Mouse (Mus musculus): ENCODE data around the gene Fam185a. TPM values are rescaled to one million over a fixed set of nuclear protein-coding genes. Genes with fewer than 3 reads are reported as not detected.

Fam185a gene
- total RNA-seq, 1 experiment from 2014 or later: 7.6 TPM

DNA sequence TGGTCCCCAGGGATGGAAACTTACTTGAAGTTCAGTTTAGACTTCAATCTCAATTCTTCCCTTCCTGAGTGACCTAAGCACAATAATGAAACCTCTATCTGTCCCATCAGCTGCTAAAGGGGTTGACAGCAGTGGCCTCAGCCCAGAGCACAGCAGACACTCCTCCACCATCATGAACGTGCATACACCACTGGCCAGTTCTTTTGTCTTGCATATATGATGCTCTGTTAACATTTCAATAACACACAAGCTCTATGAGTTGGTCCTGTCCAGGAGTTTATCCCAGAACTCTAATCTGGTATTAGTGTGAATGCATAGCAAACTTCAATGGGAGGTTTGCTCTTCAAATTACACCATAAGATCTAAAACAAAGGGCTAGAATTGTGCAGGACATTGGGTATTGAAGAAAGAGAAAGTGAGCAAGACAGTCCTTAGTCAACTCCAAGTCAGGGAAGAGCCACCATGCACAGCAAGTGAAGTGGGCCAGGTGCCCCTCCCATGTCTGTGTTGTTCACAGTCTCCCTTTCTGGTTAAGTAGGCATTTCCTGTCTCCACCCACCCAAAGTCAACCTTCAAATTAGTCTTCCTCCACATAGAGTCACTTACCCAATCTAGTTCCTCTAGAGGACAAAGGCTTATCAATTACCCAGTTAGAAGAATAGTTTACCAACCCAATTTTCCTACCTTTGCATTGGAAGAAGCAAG, 10.5 kb upstream of the Fam185a start:
- peak; percentile 34; the same call in 1 of the 2 replicates for ATAC-seq (ENCODE audit: extremely low read depth, insufficient number of reproducible peaks, low FRiP score, poor library complexity, severe bottlenecking)

- no peak for ATAC-seq (ENCODE audit: extremely low read depth, insufficient number of reproducible peaks, low FRiP score, poor library complexity, severe bottlenecking)
Observed at GRCm38 (mm10) chr5:21418613-21419012, 6.1 kb upstream of the Fam185a start.

DNA sequence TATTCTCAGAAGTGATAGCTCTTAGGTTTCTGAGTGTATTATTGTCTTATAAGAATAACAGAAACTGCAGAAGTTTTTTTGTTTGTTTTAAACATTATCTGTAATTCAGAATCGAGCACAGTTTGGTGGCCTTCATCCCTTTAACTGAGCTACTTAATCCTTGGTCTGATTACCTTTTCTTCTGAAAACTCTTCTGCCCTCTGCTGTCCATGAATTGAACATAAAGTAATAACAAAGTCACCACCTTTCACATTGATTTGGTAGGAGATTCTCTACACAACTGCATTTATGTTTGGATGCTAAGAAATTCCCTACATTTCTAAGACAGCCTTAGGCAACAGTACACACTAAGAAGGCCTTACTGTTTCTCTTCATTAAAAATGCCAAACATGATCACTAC, 4.1 kb upstream of the Fam185a start:
- peak; percentile 46; the same call in 1 of the 2 replicates for ATAC-seq (ENCODE audit: extremely low read depth, insufficient number of reproducible peaks, low FRiP score, poor library complexity, severe bottlenecking)

DNA sequence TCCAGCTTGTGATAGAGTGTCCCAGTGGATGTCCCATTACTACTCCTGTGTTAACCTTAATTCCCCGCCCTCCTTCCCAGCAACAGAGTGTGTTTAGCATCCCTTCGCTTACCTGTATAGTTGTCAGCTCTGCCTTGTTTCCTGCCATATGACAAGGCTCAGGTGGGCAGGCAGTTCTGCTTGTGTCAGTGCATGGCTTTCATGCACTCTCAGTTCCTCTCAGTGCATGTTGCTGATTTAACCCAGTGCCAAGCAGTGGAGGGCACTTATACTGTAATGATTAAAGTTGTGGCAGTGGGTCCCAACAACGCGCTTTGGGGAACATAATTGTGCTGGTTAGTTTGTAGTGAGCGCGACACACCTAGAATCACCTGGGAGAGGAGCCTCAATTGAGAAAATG, 1.9 kb downstream of the Fam185a start:
- no peak for ATAC-seq (ENCODE audit: extremely low read depth, insufficient number of reproducible peaks, low FRiP score, poor library complexity, severe bottlenecking)

DNA sequence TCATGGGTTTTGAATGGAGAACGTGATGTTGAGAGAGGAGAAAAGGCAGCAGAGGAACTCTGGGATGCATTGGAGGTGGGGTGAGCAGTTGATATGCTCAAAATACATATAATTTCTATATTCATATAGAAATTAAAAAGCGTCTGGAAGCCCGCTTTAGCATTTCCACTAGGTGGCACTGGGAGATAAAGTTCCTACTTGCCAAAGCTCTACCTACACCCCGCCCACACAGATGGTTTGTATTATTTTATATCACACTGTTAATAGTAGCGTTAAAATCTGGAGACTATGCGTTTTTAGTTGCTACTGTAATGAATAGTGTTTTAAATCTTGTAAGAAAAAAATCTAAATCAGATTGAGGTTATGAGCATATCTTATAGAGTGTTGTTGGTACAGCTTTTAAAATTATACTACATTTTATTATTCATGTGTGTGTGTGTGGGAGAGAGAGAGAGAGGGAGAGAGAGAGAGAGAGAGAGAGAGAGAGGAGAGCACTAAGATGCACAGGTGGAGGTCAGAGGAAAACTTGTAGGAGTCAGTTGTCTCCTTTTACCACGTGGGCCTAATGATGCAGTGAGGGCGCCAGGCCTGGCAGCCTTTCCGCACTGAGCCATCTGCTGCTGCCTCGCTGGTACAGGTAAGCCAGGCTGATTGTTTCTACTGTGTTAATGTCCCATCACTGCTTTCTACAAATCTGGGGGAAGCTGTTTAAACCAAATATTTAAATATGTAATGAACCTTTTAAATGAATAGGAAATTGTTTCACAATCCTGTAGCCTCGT, 9.6 kb downstream of the Fam185a start:
- ATAC-seq (ENCODE audit: extremely low read depth, insufficient number of reproducible peaks, low FRiP score, poor library complexity, severe bottlenecking): peak; percentile 46; the same call in 1 of the 2 replicates

DNA sequence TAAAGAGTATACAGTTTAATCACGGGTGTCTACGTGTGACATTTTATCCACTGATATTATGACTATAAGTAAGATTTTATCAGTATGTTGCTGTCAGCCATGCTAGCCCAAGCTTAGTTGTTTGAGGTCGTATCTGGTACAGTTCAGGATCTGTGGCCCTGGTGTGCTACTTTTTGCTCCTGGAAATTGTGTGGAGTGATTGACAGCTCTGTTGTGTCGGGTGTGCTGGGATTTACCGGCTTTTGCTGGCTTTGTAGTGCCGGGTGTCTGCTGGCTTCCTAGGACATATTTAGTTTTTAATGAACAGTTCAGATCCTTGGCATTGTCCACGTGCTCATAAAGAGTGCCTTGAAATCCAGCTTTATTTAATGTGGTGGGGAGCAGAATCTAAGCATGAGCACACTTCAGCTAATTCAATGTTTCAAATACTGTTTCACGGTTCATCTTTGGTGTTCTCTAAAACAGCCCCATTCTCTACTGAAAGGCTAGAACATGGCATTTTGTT, 11.8 kb downstream of the Fam185a start:
- no peak for ATAC-seq (ENCODE audit: extremely low read depth, insufficient number of reproducible peaks, low FRiP score, poor library complexity, severe bottlenecking)

- ATAC-seq (ENCODE audit: extremely low read depth, insufficient number of reproducible peaks, low FRiP score, poor library complexity, severe bottlenecking): no peak
Observed at GRCm38 (mm10) chr5:21438428-21438827, 13.7 kb downstream of the Fam185a start.

DNA sequence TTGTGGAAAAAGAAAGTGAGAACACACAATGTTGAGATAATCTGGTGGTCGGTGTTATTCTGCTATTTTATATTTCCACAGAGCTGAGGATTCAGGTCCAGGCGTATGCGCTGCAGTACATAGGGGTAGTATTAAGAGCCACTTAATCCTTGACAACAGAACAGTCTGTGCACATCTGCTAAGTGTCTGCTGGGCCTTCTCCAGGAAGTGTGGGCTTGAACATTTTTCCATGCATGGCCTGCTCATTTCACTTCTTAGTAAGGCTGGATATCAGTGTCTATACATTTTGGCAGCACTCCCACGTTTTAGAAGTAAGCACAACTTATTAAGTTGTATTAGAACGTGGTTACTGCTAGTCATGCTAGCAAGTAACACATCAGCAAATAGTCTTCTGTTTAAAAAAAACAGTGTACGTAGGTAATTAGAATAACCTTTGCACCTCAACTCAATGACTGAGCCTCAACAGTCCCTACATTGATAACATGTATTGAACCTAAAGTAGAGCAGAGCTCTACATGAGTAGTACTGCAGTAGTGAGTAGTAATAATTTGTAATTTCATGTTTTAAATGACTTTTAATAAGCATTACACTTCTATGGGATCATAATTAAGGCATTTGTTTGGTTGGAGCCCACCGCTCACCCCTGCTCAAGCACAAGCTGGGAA, 14.8 kb downstream of the Fam185a start:
- no peak for ATAC-seq (ENCODE audit: extremely low read depth, insufficient number of reproducible peaks, low FRiP score, poor library complexity, severe bottlenecking)

DNA sequence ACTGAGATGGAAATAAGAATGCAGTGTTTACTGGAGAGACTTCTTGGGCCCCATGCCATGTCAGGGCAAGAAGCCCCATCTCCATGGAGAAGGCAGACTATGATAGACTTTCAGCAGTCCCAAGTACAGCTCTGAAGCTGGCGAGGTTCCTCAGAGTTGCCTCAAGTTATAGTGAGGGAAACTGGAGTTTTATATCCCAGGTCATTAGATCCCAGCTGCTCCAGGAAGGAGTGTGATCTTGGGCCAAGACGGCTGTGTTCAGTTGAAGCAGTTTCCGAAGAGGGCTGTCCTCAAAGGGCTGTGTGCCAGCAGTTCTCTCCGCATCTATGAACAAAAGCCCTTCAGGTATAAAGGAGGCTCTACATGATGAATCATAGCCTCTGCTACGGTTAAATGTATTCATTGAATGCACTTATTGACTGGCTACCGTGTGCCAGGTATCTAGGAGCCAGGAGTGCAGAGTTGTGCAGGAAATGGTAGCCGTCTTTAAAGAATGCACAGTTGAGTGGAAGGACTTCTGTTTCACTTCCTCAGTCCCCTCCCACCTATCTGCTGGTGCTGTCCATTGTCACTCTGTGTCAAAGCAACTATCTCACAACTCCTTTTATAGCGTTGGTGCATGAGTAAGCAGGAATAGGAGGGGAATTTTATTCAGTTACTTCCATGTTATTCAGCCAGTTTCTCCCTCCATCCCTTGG, 16.2 kb downstream of the Fam185a start:
- ATAC-seq (ENCODE audit: extremely low read depth, insufficient number of reproducible peaks, low FRiP score, poor library complexity, severe bottlenecking): peak; percentile 78; the same call in 1 of the 2 replicates

GRCm38 (mm10) chr5:21467387-21467786, 42.6 kb downstream of the Fam185a start:
- no peak for ATAC-seq (ENCODE audit: extremely low read depth, insufficient number of reproducible peaks, low FRiP score, poor library complexity, severe bottlenecking)

DNA sequence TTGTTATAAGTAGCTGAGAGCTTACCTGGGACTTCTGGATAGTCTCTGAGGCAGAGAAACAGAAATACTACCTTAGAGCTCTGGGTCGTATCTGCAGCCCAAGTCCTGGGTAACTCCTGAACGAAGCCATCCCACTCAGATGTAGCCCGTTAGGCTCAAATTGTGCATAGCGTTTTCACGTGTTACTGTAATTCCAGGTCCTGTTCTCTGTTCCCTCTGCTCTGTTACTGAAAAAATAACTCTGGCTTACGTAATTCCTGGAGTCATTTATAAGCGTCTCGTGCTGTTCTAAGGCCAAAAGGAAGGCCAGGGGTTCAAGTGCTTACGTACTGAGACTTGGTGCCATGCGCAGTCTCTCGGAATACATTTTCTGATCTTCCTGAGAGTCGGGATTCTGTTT, 43.3 kb downstream of the Fam185a start:
- ATAC-seq (ENCODE audit: extremely low read depth, insufficient number of reproducible peaks, low FRiP score, poor library complexity, severe bottlenecking): no peak

DNA sequence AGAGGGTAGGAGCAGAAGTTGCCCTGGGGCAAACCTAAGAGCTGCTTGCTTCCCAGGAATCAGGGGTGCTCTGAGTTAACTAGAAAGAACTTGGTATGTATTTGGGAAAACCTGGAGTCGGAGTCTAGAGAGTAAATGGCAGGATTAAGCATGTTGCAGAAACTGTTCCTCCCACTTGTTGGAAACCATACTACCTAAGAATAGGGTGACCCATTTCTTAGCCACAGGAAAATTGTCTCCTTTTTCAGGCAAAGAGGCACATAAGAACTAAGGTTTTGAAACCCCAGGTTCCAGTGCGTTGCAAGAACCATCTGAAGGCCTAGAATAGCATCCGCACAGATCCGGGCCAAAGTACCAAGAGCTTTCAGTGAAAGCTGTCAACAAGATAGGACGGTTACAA, 53.7 kb downstream of the Fam185a start:
- no peak for ATAC-seq (ENCODE audit: extremely low read depth, insufficient number of reproducible peaks, low FRiP score, poor library complexity, severe bottlenecking)

GRCm38 (mm10) chr5:21479746-21480145, 55.0 kb downstream of the Fam185a start:
- ATAC-seq (ENCODE audit: extremely low read depth, insufficient number of reproducible peaks, low FRiP score, poor library complexity, severe bottlenecking): no peak

- no peak for ATAC-seq (ENCODE audit: extremely low read depth, insufficient number of reproducible peaks, low FRiP score, poor library complexity, severe bottlenecking)
Observed at GRCm38 (mm10) chr5:21481521-21481920, 56.8 kb downstream of the Fam185a start.

DNA sequence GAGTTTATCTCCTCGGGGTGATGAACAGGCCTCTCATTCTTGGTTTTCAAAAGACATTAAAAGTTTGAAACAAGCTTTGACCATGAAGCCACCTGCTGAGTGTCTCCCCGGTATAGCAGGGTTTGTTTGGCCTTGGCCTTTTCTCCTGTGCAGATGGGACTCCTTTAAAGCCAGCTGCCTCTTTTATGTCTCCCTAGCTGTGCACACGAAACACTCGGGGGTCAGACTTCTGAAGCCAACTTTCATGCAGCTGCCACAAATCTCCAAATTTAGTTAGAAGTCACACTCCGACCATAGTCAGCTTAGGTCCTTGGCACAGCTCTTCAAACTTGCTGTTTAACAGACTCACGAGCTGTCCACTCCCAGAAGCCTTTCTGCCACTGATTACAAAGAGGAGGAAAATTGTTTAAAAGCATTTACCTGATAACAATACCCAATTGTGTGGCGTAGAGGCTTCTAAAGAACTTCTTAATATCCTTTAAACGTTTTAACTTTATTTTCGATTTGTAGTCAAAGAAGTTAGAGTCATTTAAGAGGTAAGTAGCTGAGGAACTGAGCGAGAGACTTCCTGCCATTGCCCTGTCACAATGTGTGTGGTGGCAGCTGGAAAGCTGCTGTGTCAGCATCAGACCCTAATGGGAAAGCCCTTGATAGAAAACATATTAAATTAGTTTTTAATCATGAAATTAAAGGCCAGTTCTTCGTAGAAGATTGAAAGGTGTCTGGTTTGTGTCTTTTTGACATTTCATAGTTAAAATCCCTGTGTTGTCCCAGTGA, 57.9 kb downstream of the Fam185a start:
- no peak for ATAC-seq (ENCODE audit: extremely low read depth, insufficient number of reproducible peaks, low FRiP score, poor library complexity, severe bottlenecking)

- no peak for ATAC-seq (ENCODE audit: extremely low read depth, insufficient number of reproducible peaks, low FRiP score, poor library complexity, severe bottlenecking)
Observed at GRCm38 (mm10) chr5:21483275-21483674, 58.5 kb downstream of the Fam185a start.

- ATAC-seq (ENCODE audit: extremely low read depth, insufficient number of reproducible peaks, low FRiP score, poor library complexity, severe bottlenecking): no peak
Observed at GRCm38 (mm10) chr5:21485197-21485829, 60.6 kb downstream of the Fam185a start.

DNA sequence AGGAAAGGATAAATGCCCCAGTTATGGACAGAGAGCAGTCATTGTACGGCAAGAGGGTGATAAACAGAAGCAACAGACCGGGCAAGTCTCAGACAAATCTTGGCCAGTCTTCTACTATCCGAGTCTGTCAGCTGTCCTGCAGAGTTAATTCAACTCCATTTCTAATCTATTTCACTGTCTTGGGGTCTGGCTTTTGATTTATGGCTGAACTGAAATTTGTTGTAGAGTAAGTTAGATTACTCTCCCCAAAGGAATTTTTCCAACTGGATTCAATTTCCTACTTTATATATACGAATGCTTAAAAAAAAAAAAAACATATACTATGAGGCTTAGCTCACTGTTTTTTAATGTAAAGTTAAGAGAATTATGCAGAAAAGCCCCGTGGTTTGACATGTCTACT, 62.0 kb downstream of the Fam185a start:
- no peak for ATAC-seq (ENCODE audit: extremely low read depth, insufficient number of reproducible peaks, low FRiP score, poor library complexity, severe bottlenecking)
